Mouse (Mus musculus): ENCODE measurements around the gene Eps8l1. TPM values are rescaled to one million over a fixed set of nuclear protein-coding genes. Genes with fewer than 3 reads are reported as not detected.

Eps8l1 gene
- polyA plus RNA-seq, 1 experiment from 2014 or later, result 0.97 TPM

- Histone ChIP-seq H3K27me3 (ENCODE audit: insufficient read depth, low read length) (no peaks in the 10 kb centered on the region), H3K27ac (ENCODE audit: low read depth) (no peak overlapping the region), H3K9me3 (ENCODE audit: low read length) (no peaks in the 10 kb centered on the region), H3K9ac (replicated peaks) (no peak overlapping the region), H3K4me3 (ENCODE audit: low read depth, low read length) (no peak overlapping the region), H3K36me3 (replicated peaks; ENCODE audit: insufficient read depth, low read length) (peaks cover 23% of the 10 kb centered on the region), H3K4me2 (ENCODE audit: low read depth, low read length) (no peak overlapping the region), H3K4me1 (ENCODE audit: insufficient read depth) (no peaks in the 10 kb centered on the region)
- ATAC-seq (no peak), DNase-seq (peak; percentile 85)
- 72% methylated on average over 6 of the region's 6 CpGs for WGBS (ENCODE audit: insufficient replicate concordance)
- TF ChIP-seq EP300 (IDR thresholded peaks at IDR 0.05; ENCODE audit: low read depth), result no peak
- TF ChIP-seq CTCF (IDR thresholded peaks at IDR 0.05; ENCODE audit: low read depth), result peak; percentile 89
Measured at GRCm38 (mm10) chr7:4431548-4431947, 28.9 kb upstream of the Eps8l1 start.

DNA sequence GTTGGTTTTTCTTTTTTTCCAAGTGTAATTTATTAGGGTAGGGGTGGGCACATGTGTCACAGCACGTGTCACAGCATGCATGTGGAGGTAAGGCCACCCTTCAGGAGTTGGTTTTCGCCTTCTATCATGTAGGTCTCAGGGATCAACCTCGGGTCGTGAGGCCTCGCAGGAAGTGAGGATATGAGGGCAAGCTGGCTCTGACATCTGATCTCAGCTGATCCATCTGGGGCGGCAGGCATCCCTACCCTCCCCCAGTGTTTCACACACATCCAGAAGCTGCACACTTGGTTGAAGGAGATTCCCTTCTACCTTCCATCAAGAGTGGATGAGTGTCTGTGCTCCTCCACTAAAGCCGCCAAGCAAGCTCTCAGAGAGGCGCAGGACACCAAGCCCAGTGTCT is 28.4 kb upstream of the Eps8l1 start:
- Histone ChIP-seq H3K27me3 (ENCODE audit: insufficient read depth, low read length) (no peaks in the 10 kb centered on the region), H3K4me1 (ENCODE audit: insufficient read depth) (no peaks in the 10 kb centered on the region), H3K27ac (ENCODE audit: low read depth) (no peak overlapping the region), H3K4me2 (ENCODE audit: low read depth, low read length) (no peak overlapping the region), H3K9me3 (ENCODE audit: low read length) (no peaks in the 10 kb centered on the region), H3K9ac (replicated peaks) (no peak overlapping the region), H3K4me3 (ENCODE audit: low read depth, low read length) (no peak overlapping the region), H3K36me3 (replicated peaks; ENCODE audit: insufficient read depth, low read length) (peaks cover 23% of the 10 kb centered on the region)
- DNase-seq (peak; percentile 9), ATAC-seq (no peak)
- TF ChIP-seq EP300 (IDR thresholded peaks at IDR 0.05; ENCODE audit: low read depth) (no peak), CTCF (IDR thresholded peaks at IDR 0.05; ENCODE audit: low read depth) (no peak)
- 83% methylated on average over 8 of the region's 8 CpGs for WGBS (ENCODE audit: insufficient replicate concordance)

DNA sequence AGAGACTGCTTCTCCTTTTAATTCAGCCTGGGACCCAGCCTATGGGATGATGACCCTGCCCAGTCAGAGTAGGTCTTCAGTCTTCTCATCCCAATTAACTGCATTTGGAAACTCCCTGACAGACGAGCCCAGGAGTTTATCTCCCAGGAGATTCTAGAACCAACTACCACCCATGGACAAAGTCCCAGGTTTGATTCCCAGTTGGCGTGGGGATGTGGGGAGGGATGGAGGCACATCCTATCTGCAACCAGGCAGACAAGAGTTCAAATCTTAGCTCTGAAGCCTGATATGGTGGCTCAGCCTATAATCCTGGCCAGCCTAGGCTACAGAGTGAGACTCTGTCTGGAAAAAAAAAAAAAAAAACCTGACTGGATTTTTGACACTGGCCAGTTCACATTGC is 22.8 kb upstream of the Eps8l1 start:
- DNase-seq (no peak), ATAC-seq (no peak)
- TF ChIP-seq EP300 (IDR thresholded peaks at IDR 0.05; ENCODE audit: low read depth) (no peak), CTCF (IDR thresholded peaks at IDR 0.05; ENCODE audit: low read depth) (no peak)

DNA sequence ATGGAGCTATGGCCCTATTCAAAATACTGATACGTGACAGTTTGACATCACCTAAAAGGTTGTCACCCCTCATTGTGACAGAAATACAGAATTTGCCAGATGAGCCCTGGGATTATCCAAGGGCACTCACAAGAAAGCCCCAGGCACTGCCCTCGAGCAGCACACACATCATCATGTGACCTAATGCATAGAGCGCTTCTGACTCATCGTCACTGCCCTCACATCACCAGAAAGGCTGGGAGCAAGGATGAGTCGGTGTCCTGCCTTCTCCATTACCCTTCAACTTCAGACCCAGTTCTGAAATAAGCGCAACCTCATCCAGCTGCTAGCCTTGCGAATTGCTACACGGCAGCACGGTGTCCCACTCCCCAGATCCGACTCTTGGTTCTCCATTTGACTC is 19.9 kb upstream of the Eps8l1 start:
- H3K36me3 ChIP-seq (replicated peaks; ENCODE audit: insufficient read depth, low read length), result peaks cover 8% of the 10 kb centered on the region
- peaks cover 3% of the 10 kb centered on the region; the same call in 1 of the 2 replicates for H3K4me1 ChIP-seq (ENCODE audit: insufficient read depth)
- no peak overlapping the region for H3K9ac ChIP-seq (replicated peaks)
- DNase-seq, result no peak
- H3K27me3 ChIP-seq (ENCODE audit: insufficient read depth, low read length), result no peaks in the 10 kb centered on the region
- no peak overlapping the region for H3K27ac ChIP-seq (ENCODE audit: low read depth)
- no peak overlapping the region for H3K4me3 ChIP-seq (ENCODE audit: low read depth, low read length)
- 84% methylated on average over 10 of the region's 10 CpGs for WGBS (ENCODE audit: insufficient replicate concordance)
- TF ChIP-seq EP300 (IDR thresholded peaks at IDR 0.05; ENCODE audit: low read depth), result no peak
- no peak for TF ChIP-seq CTCF (IDR thresholded peaks at IDR 0.05; ENCODE audit: low read depth)
- no peaks in the 10 kb centered on the region for H3K9me3 ChIP-seq (ENCODE audit: low read length)
- no peak overlapping the region for H3K4me2 ChIP-seq (ENCODE audit: low read depth, low read length)
- no peak for ATAC-seq

More for the DNA sequence above, 22.8 kb upstream of the Eps8l1 start:
- Histone ChIP-seq H3K9ac (replicated peaks) (no peak overlapping the region), H3K4me3 (ENCODE audit: low read depth, low read length) (no peak overlapping the region), H3K27ac (ENCODE audit: low read depth) (no peak overlapping the region), H3K27me3 (ENCODE audit: insufficient read depth, low read length) (no peaks in the 10 kb centered on the region), H3K4me2 (ENCODE audit: low read depth, low read length) (no peak overlapping the region), H3K4me1 (ENCODE audit: insufficient read depth) (no peaks in the 10 kb centered on the region), H3K9me3 (ENCODE audit: low read length) (no peaks in the 10 kb centered on the region), H3K36me3 (replicated peaks; ENCODE audit: insufficient read depth, low read length) (peaks cover 20% of the 10 kb centered on the region)
- 78% methylated on average over 2 of the region's 2 CpGs for WGBS (ENCODE audit: insufficient replicate concordance)

GRCm38 (mm10) chr7:4445216-4445791 is 15.2 kb upstream of the Eps8l1 start, which contains the start of gene Rdh13:
Gene Rdh13, minus strand, starts transcription at chr7:4445649.
- Histone ChIP-seq H3K9me3 (ENCODE audit: low read length) (no peaks in the 10 kb centered on the region), H3K27ac (ENCODE audit: low read depth) (peak within 1 kb of the TSS; percentile 62; the same call in 1 of the 2 replicates), H3K4me1 (ENCODE audit: insufficient read depth) (peaks cover 3% of the 10 kb centered on the region; the same call in 1 of the 2 replicates), H3K4me3 (ENCODE audit: low read depth, low read length) (peak within 1 kb of the TSS; percentile 65), H3K9ac (replicated peaks) (peak within 1 kb of the TSS; percentile 65), H3K27me3 (ENCODE audit: insufficient read depth, low read length) (no peaks in the 10 kb centered on the region), H3K4me2 (ENCODE audit: low read depth, low read length) (peak within 1 kb of the TSS; percentile 79), H3K36me3 (replicated peaks; ENCODE audit: insufficient read depth, low read length) (peaks cover 8% of the 10 kb centered on the region)
- TF ChIP-seq CTCF (IDR thresholded peaks at IDR 0.05; ENCODE audit: low read depth) (no peak), EP300 (IDR thresholded peaks at IDR 0.05; ENCODE audit: low read depth) (no peak)
- ATAC-seq (peak; percentile 97), DNase-seq (peak; percentile 86)
- WGBS (ENCODE audit: insufficient replicate concordance), result under 1% methylated on average over 35 of the region's 35 CpGs

- ATAC-seq, result no peak
- DNase-seq, result no peak
- Histone ChIP-seq H3K36me3 (replicated peaks; ENCODE audit: insufficient read depth, low read length) (peaks cover 6% of the 10 kb centered on the region), H3K4me1 (ENCODE audit: insufficient read depth) (peaks cover 3% of the 10 kb centered on the region; the same call in 1 of the 2 replicates), H3K9ac (replicated peaks) (no peak overlapping the region), H3K9me3 (ENCODE audit: low read length) (no peaks in the 10 kb centered on the region), H3K27ac (ENCODE audit: low read depth) (no peak overlapping the region), H3K4me2 (ENCODE audit: low read depth, low read length) (no peak overlapping the region), H3K27me3 (ENCODE audit: insufficient read depth, low read length) (no peaks in the 10 kb centered on the region), H3K4me3 (ENCODE audit: low read depth, low read length) (no peak overlapping the region)
- 8% methylated on average over 1 of the region's 1 CpGs for WGBS (ENCODE audit: insufficient replicate concordance)
- TF ChIP-seq CTCF (IDR thresholded peaks at IDR 0.05; ENCODE audit: low read depth) (peak; percentile 46), EP300 (IDR thresholded peaks at IDR 0.05; ENCODE audit: low read depth) (no peak)
Measured at GRCm38 (mm10) chr7:4447138-4447537, 13.3 kb upstream of the Eps8l1 start.

Data from liver, postnatal 0 days (tissue).